25 mouse cellular contexts compared by ENCODE assay signal in the genomic region with DNA sequence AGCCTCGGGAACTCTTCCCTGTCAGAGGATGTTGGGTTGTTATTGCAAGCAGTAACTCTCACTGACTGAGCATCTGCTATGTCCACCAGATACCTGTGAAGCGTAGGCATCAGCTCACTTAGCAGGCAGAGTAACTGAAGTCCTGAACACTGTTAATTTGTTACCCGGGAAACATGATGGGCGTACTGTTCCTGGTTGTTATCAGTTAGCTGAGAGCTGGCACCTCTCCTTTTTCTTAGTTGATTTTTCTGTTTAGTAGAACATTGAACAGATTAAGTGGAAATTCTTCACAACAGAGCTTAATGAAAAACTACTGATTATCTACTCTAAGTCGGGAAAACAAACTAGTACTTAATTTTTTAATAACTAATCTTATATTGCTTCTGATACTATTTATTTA.
"Had no signal": no experiment of that assay in that cellular context is flagged by ENCODE, and none has a peak within 500 bp of the region (broad histone marks: within the 10 kb centered on the region; RNA-seq: fewer than 3 reads in every experiment).

No protein-coding gene starts in this region.

- H3K27me3 ChIP-seq: heart, embryonic 13.5 days; heart, embryonic 15.5 days; hindbrain, embryonic 13.5 days; hindbrain, embryonic 15.5 days; limb, embryonic 13.5 days; limb, embryonic 15.5 days; liver, embryonic 13.5 days; liver, embryonic 15.5 days had no signal

- H3K36me3 ChIP-seq: heart, embryonic 13.5 days; heart, embryonic 15.5 days; hindbrain, embryonic 13.5 days; hindbrain, embryonic 15.5 days; limb, embryonic 13.5 days; limb, embryonic 15.5 days; liver, embryonic 13.5 days; liver, embryonic 15.5 days had no signal

- H3K4me1 ChIP-seq: heart, embryonic 13.5 days; heart, embryonic 15.5 days; hindbrain, embryonic 13.5 days; hindbrain, embryonic 15.5 days; limb, embryonic 15.5 days; liver, embryonic 13.5 days; liver, embryonic 15.5 days had no signal

- H3K9ac ChIP-seq: forebrain, postnatal 0 days; heart, embryonic 13.5 days; heart, embryonic 15.5 days; hindbrain, embryonic 13.5 days; hindbrain, embryonic 15.5 days; limb, embryonic 13.5 days; limb, embryonic 15.5 days; liver, embryonic 13.5 days; liver, embryonic 15.5 days had no signal

- DNase-seq: forebrain, postnatal 0 days; gastrocnemius, postnatal 14 days; gastrocnemius, postnatal 36 days; heart, adult 11 months; heart, adult 2 months; heart, postnatal 14 days; heart, postnatal 36 days; kidney, adult 18-20 months; kidney, postnatal 25 days; layer of hippocampus, adult 9-11 months; layer of hippocampus, postnatal 36 days; left cerebral cortex, postnatal 4 days; liver, embryonic 13.5 days had no signal

- H3K4me3 ChIP-seq: heart, adult 2 months; heart, embryonic 13.5 days; heart, embryonic 15.5 days; hindbrain, embryonic 13.5 days; hindbrain, embryonic 15.5 days; limb, embryonic 13.5 days; limb, embryonic 15.5 days; liver, embryonic 13.5 days; liver, embryonic 15.5 days had no signal

- H3K9me3 ChIP-seq: heart, embryonic 13.5 days; heart, embryonic 15.5 days; hindbrain, embryonic 13.5 days; hindbrain, embryonic 15.5 days; limb, embryonic 13.5 days; limb, embryonic 15.5 days; liver, embryonic 13.5 days; liver, embryonic 15.5 days had no signal

- ATAC-seq: forebrain, postnatal 0 days; hindbrain, postnatal 0 days; intestine, embryonic 16.5 days had no signal

- H3K27ac ChIP-seq: heart, adult 2 months; heart, embryonic 13.5 days; heart, embryonic 15.5 days; hindbrain, embryonic 13.5 days; hindbrain, embryonic 15.5 days; hindbrain, postnatal 0 days; kidney, postnatal 0 days; limb, embryonic 13.5 days; limb, embryonic 15.5 days; liver, embryonic 13.5 days; liver, embryonic 15.5 days had no signal

- H3K4me2 ChIP-seq: heart, embryonic 11.5 days; heart, embryonic 13.5 days; heart, embryonic 15.5 days; hindbrain, embryonic 13.5 days; hindbrain, embryonic 15.5 days; limb, embryonic 13.5 days; limb, embryonic 15.5 days; liver, embryonic 11.5 days; liver, embryonic 13.5 days; liver, embryonic 15.5 days had no signal
